Mouse (Mus musculus): ENCODE results near the gene Mmp14. TPM values are rescaled to one million over a fixed set of nuclear protein-coding genes. Genes with fewer than 3 reads are reported as not detected.

Mmp14 gene
- total RNA-seq, 2 experiments from 2014 or later, result 42.2 to 54.4 TPM

- DNase-seq, result peak in 1 of 2 experiments; percentile 63
Observed at GRCm38 (mm10) chr14:54413877-54414700, 17.3 kb upstream of the Mmp14 start.

GRCm38 (mm10) chr14:54415241-54416020 lies 16.0 kb upstream of the Mmp14 start:
- DNase-seq, result no peak

- no peak for DNase-seq
Observed at GRCm38 (mm10) chr14:54416229-54416775, 15.1 kb upstream of the Mmp14 start.

GRCm38 (mm10) chr14:54416830-54417229 lies 14.6 kb upstream of the Mmp14 start:
- no peak for DNase-seq

- DNase-seq, result peak in 1 of 2 experiments; percentile 34
Observed at GRCm38 (mm10) chr14:54417623-54418081, 13.8 kb upstream of the Mmp14 start, which contains the start of gene Slc7a7. Gene Slc7a7, minus strand, starts transcription at chr14:54417780.

- no peak for DNase-seq
Observed at GRCm38 (mm10) chr14:54421014-54421413, 10.4 kb upstream of the Mmp14 start.

- peak in 1 of 2 experiments; percentile 52 for DNase-seq
Observed at GRCm38 (mm10) chr14:54423406-54423805, 8.0 kb upstream of the Mmp14 start.

GRCm38 (mm10) chr14:54424634-54425033 lies 6.8 kb upstream of the Mmp14 start:
- DNase-seq, result no peak

GRCm38 (mm10) chr14:54425540-54425939 lies 5.9 kb upstream of the Mmp14 start:
- no peak for DNase-seq

- DNase-seq, result no peak
Observed at GRCm38 (mm10) chr14:54426003-54426688, 5.3 kb upstream of the Mmp14 start.

- peak; percentile 94 to 97 for DNase-seq
Observed at GRCm38 (mm10) chr14:54426689-54427398, 4.6 kb upstream of the Mmp14 start, which contains the start of gene Mrpl52. Gene Mrpl52, plus strand, starts transcription at chr14:54426909.

GRCm38 (mm10) chr14:54427696-54428095 lies 3.7 kb upstream of the Mmp14 start:
- DNase-seq, result no peak

- DNase-seq, result no peak
Observed at GRCm38 (mm10) chr14:54428421-54428820, 3.0 kb upstream of the Mmp14 start.

- DNase-seq, result no peak
Observed at GRCm38 (mm10) chr14:54429332-54430093, 1.9 kb upstream of the Mmp14 start.

GRCm38 (mm10) chr14:54430406-54431145 lies 836 bp upstream of the Mmp14 start:
- DNase-seq, result peak in 1 of 2 experiments; percentile 54

GRCm38 (mm10) chr14:54432078-54432836 lies 845 bp downstream of the Mmp14 start:
- peak; percentile 57 to 76 for DNase-seq

- peak; percentile 60 to 61 for DNase-seq
Observed at GRCm38 (mm10) chr14:54432837-54433830, 1.7 kb downstream of the Mmp14 start.

Data from adrenal gland, postnatal 36 days (tissue).